Mouse (Mus musculus) liver, adult 2 months (tissue): ENCODE data around the gene Gclc.

ENCODE experiments used
- CTCF ChIP-seq: fragments of 200-500 bp; IDR thresholded peaks from 2 replicates; pipeline ENCODE4 v1.5.1; 2011; ENCODE audit warnings: low read depth, low read length, control low read depth
- POLR2A ChIP-seq: fragments of 200-500 bp; IDR thresholded peaks from 2 replicates; pipeline ENCODE4 v1.6.1; 2011; ENCODE audit warnings: low read length, control low read depth; ENCODE audit not compliant: insufficient read depth; ENCODE audit errors: extremely low read depth

DNA sequence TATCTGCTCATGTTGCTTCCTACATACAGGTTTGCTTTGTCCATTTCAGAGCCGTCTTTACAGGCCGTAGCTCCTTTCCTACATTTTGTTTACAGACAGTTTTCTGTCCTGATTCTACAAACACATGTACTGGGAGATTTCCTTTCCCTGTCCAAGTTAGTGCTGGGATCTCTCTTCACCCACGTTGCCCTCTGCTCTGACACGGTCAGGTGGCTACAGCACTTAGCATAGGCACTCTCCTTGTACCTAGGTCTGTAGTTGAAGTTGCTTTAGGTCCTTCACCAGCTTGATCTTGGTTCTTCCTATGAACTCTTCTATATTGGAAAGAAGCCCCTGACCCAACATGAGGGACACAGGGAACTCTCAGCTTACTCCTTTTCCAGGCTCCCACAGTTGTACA is 25.4 kb downstream of the Gclc start:
- TF ChIP-seq POLR2A (no peak), CTCF (no peak)
